Mouse (Mus musculus) right cerebral cortex, postnatal 36 days (tissue): Measurements from ENCODE around the gene Zscan4-ps3.
"Not testable (repeated sequence)": the region's sequence is repeated elsewhere in the genome, so short reads cannot be mapped to it uniquely, and the experiment has no call there.

Source experiments
- DNase-seq, 2 experiments: peaks; one replicate each; pipeline ENCODE4 v3.0.0; 2022; ENCODE audit warnings: low spot score in 2 of 2, mixed read lengths in 1 of 2

Zscan4-ps3 gene

GRCm38 (mm10) chr7:11609008-11609407, at the start of gene Zscan4-ps3:
Gene Zscan4-ps3, plus strand, starts transcription at chr7:11609308.
- DNase-seq: not testable (repeated sequence)

- not testable (repeated sequence) for DNase-seq
Measured at GRCm38 (mm10) chr7:11617082-11617481, 8.0 kb downstream of the Zscan4-ps3 start.
